Mouse (Mus musculus): Measurements from ENCODE around the gene Snx27.
A peak's percentile ranks its signal among the peaks of the same experiment; 100 is the strongest.

- TF ChIP-seq ZC3H11A (IDR thresholded peaks at IDR 0.05; ENCODE audit: borderline replicate concordance, low read depth, low read length) (peak; percentile 93), ZNF384 (IDR thresholded peaks at IDR 0.05; ENCODE audit: low read depth, low read length) (no peak), HCFC1 (IDR thresholded peaks at IDR 0.05; ENCODE audit: borderline replicate concordance, insufficient read depth, low read length) (no peak), MAFK (IDR thresholded peaks at IDR 0.05; ENCODE audit: insufficient read depth, low read depth, low read length) (no peak)
Measured at GRCm38 (mm10) chr3:94456529-94457000, 126.0 kb downstream of the Snx27 start.

All from ES-E14 (cell line).